Mouse (Mus musculus): ENCODE measurements at regions not wholly inside any gene's neighbourhood (a gene's known extent, or its start where the extent isn't known, plus 50 kb on each side); places are given as distances from the start of the nearest gene placed in this dataset.
A peak's percentile ranks its signal among the peaks of the same experiment; 100 is the strongest.

DNA sequence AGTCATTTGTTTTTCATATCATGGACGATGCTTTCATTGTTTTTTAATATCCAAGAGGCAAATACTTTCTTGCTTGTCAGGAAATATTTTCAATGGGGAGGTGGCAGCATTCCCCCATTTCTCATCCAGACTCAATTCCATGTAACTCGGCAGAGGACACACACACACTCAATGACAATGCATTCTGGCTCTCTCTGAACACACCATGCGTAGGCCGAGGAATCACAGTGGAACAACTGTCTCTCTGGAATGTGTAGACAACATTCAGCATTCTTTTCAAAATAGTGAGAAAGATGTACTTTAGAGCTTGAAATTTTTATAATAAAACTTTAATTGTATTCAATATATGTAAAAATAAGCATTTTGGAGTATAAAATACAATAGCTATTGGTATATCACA is 265.5 kb downstream of the Ndfip2 start:
- H3K27me3 ChIP-seq: 0 out of 2 replicates have a peak, but pooled peaks cover 3% of the 10 kb centered on the region
- H3K9ac ChIP-seq: no peak overlapping the region
- no peak overlapping the region for H3K27ac ChIP-seq
- no peak overlapping the region for H3K4me2 ChIP-seq
- H3K36me3 ChIP-seq (replicated peaks): no peaks in the 10 kb centered on the region
- peaks cover 1% of the 10 kb centered on the region; the same call in 1 of the 2 replicates for H3K4me1 ChIP-seq
- no peaks in the 10 kb centered on the region for H3K9me3 ChIP-seq
- ATAC-seq (ENCODE audit: low FRiP score): no peak
- WGBS: 93% methylated on average over 4 of the region's 4 CpGs
- no peak overlapping the region for H3K4me3 ChIP-seq (replicated peaks)

DNA sequence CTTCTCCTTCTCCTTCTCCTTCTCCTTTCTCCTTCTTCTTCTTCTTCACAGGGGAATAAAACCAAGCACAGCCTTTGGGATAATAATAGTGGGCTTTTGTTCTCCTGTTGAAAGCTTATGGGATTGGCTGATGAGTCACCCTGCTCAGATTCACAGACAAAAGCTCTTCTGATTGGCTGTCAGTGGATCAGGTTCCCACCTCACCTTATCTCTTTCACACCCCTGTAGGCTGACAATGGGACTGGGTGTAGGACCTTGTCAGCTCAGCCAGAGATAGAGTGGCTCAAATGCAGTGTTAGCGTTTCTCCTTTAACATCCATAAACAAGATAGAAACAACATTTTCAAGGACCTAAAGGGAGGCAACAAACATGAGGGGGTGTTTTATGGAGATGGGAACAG is 263.9 kb downstream of the Ndfip2 start:
- no peak for ATAC-seq (ENCODE audit: low FRiP score)
- 53% methylated on average over 1 of the region's 1 CpGs for WGBS
- no peaks in the 10 kb centered on the region for H3K36me3 ChIP-seq (replicated peaks)
- H3K27me3 ChIP-seq: 0 out of 2 replicates have a peak, but pooled peaks cover 3% of the 10 kb centered on the region
- no peak overlapping the region for H3K27ac ChIP-seq
- H3K4me2 ChIP-seq: no peak overlapping the region
- no peak overlapping the region for H3K9ac ChIP-seq
- H3K9me3 ChIP-seq: no peaks in the 10 kb centered on the region
- no peak overlapping the region for H3K4me3 ChIP-seq (replicated peaks)
- peaks cover 6% of the 10 kb centered on the region; the same call in 1 of the 2 replicates for H3K4me1 ChIP-seq

DNA sequence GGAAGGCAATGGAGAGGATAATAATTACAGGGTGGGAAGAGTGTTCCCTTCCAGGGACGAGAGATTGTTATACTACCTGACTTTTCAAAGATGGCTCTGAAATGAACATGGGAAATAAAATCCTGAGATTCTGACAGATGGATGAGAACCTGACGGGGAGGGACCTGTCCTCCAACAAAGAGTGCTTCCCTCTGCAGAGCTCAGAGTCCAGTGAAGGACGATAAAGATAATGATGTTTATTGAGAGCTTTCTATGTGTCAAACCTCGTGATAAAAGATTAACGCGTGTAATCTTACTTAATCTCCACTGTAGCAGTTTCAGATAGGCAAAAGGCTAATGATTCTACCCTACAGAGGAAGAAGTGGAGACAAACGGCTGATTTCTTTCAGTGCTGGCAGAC is 260.3 kb downstream of the Ndfip2 start:
- H3K4me3 ChIP-seq (replicated peaks): no peak overlapping the region
- 55% methylated on average over 7 of the region's 7 CpGs for WGBS
- ATAC-seq (ENCODE audit: low FRiP score): no peak

DNA sequence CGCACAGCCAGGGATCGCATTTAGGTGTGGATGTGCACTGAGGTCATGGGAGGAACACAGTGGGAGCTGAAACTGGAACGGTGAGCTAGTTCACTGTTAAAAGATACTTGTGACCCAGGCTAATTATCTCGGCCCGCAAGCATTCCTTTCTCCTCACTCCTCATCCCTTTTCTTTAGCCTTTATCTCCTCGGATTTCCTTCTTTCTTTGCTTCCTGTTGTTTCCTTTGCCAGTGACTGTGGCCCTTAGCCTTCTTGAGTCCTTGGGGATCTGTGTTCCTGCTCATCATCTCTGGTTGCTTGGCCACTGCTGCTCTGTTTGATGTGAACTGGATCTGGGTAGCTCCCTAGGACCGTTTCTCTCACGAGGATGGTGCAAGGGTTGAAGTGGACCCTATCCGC is 256.0 kb downstream of the Ndfip2 start:
- no peaks in the 10 kb centered on the region for H3K27me3 ChIP-seq
- peaks cover 6% of the 10 kb centered on the region; the same call in 1 of the 2 replicates for H3K4me1 ChIP-seq
- H3K9me3 ChIP-seq: no peaks in the 10 kb centered on the region
- H3K27ac ChIP-seq: no peak overlapping the region
- no peak for ATAC-seq (ENCODE audit: low FRiP score)
- H3K4me3 ChIP-seq (replicated peaks): no peak overlapping the region
- H3K9ac ChIP-seq: no peak overlapping the region
- 65% methylated on average over 9 of the region's 9 CpGs for WGBS
- no peak overlapping the region for H3K4me2 ChIP-seq
- no peaks in the 10 kb centered on the region for H3K36me3 ChIP-seq (replicated peaks)

More for the DNA sequence above, 260.3 kb downstream of the Ndfip2 start:
- H3K27me3 ChIP-seq: 0 out of 2 replicates have a peak, but pooled peaks cover 3% of the 10 kb centered on the region
- no peaks in the 10 kb centered on the region for H3K36me3 ChIP-seq (replicated peaks)
- no peak overlapping the region for H3K4me2 ChIP-seq
- H3K9me3 ChIP-seq: no peaks in the 10 kb centered on the region
- H3K9ac ChIP-seq: no peak overlapping the region
- H3K27ac ChIP-seq: no peak overlapping the region
- H3K4me1 ChIP-seq: peaks cover 6% of the 10 kb centered on the region; the same call in 1 of the 2 replicates

DNA sequence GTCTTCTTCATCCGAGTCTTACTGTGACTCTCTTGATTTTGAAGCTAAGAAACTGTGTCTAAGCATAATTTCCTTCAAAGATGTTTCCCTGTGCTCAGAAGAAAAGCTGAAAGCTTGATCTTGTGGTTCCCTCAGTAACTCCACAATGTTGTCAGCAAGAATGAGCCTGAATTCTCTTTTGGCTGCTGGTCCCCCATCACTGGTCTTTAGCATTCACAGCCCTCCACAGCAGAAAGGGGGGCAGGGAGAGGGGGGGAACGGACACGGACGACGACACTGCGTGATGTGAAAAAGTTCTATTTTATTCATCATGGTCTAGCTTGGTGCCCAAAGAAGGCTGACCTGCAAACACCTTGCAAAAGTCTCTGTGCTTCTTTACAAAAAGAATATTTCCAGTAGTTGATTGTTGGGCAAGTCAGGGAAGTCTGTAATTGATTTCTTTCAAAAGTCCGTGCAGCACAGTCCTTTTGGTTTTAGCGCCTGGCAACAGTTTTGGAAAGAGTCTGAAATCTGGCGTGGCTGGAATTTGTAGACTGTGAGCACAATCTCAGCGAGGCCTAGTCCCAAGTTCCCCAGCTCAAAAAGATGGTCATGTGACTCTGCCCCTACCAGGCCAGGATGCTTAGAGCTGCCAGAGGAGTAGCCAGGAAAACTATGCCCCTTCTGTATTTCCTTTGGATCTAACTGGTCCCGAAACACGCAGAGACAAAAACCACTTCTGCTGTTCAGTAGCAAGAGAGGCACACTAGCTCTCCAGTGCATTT is 254.7 kb downstream of the Ndfip2 start:
- H3K27me3 ChIP-seq: no peaks in the 10 kb centered on the region
- H3K9ac ChIP-seq: no peak overlapping the region
- H3K4me2 ChIP-seq: no peak overlapping the region
- no peaks in the 10 kb centered on the region for H3K36me3 ChIP-seq (replicated peaks)
- no peak for ATAC-seq (ENCODE audit: low FRiP score)
- no peak overlapping the region for H3K4me3 ChIP-seq (replicated peaks)
- 89% methylated on average over 12 of the region's 12 CpGs for WGBS
- no peak overlapping the region for H3K27ac ChIP-seq
- peaks cover 3% of the 10 kb centered on the region; the same call in 1 of the 2 replicates for H3K4me1 ChIP-seq
- no peaks in the 10 kb centered on the region for H3K9me3 ChIP-seq

DNA sequence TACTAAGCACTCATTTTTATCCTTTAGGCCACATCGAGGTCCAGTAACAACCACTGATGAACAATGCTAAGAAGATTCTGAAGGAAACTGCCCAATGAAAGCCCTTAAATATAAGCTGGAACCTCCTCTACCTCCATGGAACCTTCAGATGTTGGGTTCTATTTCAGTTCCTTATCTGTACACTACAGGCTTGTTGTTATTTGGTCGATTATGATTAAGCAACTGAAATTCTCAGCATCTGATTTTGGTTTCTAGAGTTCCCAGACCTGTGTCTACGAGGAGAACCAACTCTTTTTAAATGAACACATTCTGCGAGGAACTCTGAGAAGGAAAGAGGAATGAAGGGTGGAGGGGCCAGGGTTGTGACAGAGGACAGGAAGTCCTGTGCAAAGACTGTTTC is 253.5 kb downstream of the Ndfip2 start:
- H3K4me2 ChIP-seq: no peak overlapping the region
- no peaks in the 10 kb centered on the region for H3K9me3 ChIP-seq
- no peak overlapping the region for H3K9ac ChIP-seq
- no peak overlapping the region for H3K4me3 ChIP-seq (replicated peaks)
- H3K4me1 ChIP-seq: no peaks in the 10 kb centered on the region
- no peaks in the 10 kb centered on the region for H3K27me3 ChIP-seq
- no peak overlapping the region for H3K27ac ChIP-seq
- ATAC-seq (ENCODE audit: low FRiP score): no peak
- WGBS: 85% methylated on average over 4 of the region's 4 CpGs
- H3K36me3 ChIP-seq (replicated peaks): no peaks in the 10 kb centered on the region

DNA sequence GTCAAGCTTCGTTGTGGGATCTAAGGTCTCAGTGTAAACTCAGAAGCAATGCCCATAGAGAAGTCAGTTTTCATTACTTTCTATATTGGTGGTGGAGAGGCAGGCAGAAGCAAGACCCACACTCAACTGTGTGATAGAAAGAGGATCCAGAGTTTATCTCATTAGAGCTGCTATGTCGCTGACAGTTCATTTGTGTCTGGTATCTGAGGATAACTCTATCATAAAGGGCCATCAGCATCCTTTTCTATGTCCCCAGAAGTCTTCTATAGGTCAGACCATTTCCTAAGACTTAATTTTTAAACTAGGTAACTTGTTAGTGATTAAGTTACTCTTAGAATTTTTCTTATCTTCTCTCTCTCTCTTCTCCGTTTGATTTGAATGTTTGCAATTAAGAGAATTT is 252.8 kb downstream of the Ndfip2 start:
- ATAC-seq (ENCODE audit: low FRiP score): no peak
- Histone ChIP-seq H3K27me3 (no peaks in the 10 kb centered on the region), H3K4me2 (no peak overlapping the region), H3K4me3 (replicated peaks) (no peak overlapping the region), H3K36me3 (replicated peaks) (no peaks in the 10 kb centered on the region), H3K4me1 (no peaks in the 10 kb centered on the region), H3K27ac (no peak overlapping the region), H3K9me3 (no peaks in the 10 kb centered on the region), H3K9ac (no peak overlapping the region)
- whole genome bisulfite sequencing: 89% methylated on average over 3 of the region's 3 CpGs

DNA sequence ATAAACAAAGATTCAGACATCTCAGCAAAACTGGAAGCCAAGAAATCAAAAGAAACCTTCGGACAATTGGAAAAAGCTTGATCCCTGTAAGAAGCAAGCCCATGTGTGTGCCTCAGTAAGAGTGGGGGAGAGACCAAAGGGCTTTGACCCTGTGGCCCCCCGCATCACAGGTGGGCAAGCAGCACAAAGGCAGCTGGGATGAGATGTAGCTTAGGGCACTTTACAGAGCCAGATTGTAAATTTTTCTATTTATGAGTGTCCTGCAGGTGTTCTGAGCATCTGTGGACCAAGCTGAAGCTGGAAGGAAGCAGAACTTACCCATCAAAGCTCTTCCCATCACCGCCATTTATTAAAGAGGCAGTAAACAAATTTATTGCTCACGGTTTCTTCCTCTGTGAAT is 246.9 kb downstream of the Ndfip2 start:
- no peak overlapping the region for H3K4me2 ChIP-seq
- no peaks in the 10 kb centered on the region for H3K9me3 ChIP-seq
- 66% methylated on average over 4 of the region's 4 CpGs for WGBS
- H3K9ac ChIP-seq: no peak overlapping the region
- peaks cover 26% of the 10 kb centered on the region for H3K4me1 ChIP-seq
- no peak overlapping the region for H3K27ac ChIP-seq
- H3K4me3 ChIP-seq (replicated peaks): no peak overlapping the region
- no peak for ATAC-seq (ENCODE audit: low FRiP score)
- no peaks in the 10 kb centered on the region for H3K36me3 ChIP-seq (replicated peaks)
- H3K27me3 ChIP-seq: peaks cover 24% of the 10 kb centered on the region

DNA sequence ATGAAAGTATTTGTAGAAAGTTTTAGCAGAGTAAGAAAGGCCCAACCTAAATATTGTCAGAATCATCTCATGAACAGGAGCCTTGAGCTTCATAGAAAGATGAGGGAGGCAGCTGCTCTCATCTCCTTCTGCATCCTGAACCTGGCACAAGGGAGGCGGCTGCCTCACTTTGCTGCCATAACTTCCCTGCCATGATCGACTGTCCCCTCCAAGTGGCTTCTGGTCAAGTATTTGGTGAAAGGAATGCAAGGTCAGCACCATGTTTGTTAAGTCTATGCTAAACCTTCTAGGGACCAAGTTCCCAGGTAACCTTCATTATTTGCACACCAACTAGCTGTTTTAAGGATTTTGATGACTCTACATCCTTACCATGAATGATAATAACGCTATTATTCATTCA is 246.0 kb downstream of the Ndfip2 start:
- H3K4me2 ChIP-seq: no peak overlapping the region
- no peak for ATAC-seq (ENCODE audit: low FRiP score)
- H3K9ac ChIP-seq: no peak overlapping the region
- whole genome bisulfite sequencing: 86% methylated on average over 3 of the region's 3 CpGs
- H3K4me1 ChIP-seq: peaks cover 33% of the 10 kb centered on the region
- no peaks in the 10 kb centered on the region for H3K36me3 ChIP-seq (replicated peaks)
- no peak overlapping the region for H3K4me3 ChIP-seq (replicated peaks)
- no peaks in the 10 kb centered on the region for H3K9me3 ChIP-seq
- H3K27ac ChIP-seq: no peak overlapping the region
- peaks cover 28% of the 10 kb centered on the region for H3K27me3 ChIP-seq

DNA sequence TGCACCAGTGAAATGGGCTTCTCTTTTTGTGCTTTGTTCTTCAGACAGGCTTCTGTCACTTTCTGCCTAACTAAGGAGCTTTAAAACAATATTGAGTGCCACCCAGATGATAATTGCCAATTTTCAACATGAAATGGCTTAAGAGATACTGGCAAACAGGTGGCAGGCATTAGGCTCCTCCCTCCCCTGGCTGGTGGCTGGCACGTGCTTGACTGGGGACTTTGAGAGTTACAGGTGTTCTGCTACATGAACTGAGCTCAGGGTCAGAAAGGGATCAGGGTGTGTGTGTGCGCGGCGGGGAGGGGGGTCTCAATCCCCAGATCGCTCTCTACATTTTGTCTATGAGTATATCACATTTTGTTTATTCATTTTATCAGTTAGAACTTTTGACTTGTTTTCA is 245.4 kb downstream of the Ndfip2 start:
- 82% methylated on average over 5 of the region's 5 CpGs for WGBS
- H3K9me3 ChIP-seq: no peaks in the 10 kb centered on the region
- no peak overlapping the region for H3K4me2 ChIP-seq
- no peaks in the 10 kb centered on the region for H3K36me3 ChIP-seq (replicated peaks)
- peaks cover 34% of the 10 kb centered on the region for H3K27me3 ChIP-seq
- H3K27ac ChIP-seq: no peak overlapping the region
- no peak for ATAC-seq (ENCODE audit: low FRiP score)
- H3K4me1 ChIP-seq: peaks cover 38% of the 10 kb centered on the region
- no peak overlapping the region for H3K4me3 ChIP-seq (replicated peaks)
- no peak overlapping the region for H3K9ac ChIP-seq

DNA sequence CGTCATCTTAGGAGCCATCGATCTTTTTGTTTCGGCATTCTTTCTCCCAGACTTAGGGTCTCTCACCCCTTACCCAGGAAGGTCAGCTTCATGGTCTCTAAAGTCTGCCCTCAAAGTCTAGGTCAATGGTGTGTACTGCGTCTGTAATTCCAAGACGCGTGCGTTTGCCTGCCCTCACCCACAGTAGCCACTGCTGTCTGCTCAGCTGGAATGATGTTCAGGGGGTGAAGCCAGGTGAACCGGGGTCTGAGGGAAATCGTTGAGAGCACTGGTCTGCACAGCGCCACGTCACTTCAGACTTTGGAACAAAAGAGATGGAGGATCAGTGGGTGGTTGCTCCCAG is 244.2 kb downstream of the Ndfip2 start:
- WGBS: 4% methylated on average over 11 of the region's 11 CpGs
- Histone ChIP-seq H3K4me2 (peak overlapping the region; percentile 31), H3K9me3 (no peaks in the 10 kb centered on the region), H3K27me3 (peaks cover 41% of the 10 kb centered on the region), H3K4me3 (replicated peaks) (no peak overlapping the region), H3K9ac (no peak overlapping the region), H3K27ac (no peak overlapping the region), H3K36me3 (replicated peaks) (no peaks in the 10 kb centered on the region), H3K4me1 (peaks cover 42% of the 10 kb centered on the region)
- ATAC-seq (ENCODE audit: low FRiP score): 0 out of 2 replicates have a peak, but pooled peaks have one; percentile 31

DNA sequence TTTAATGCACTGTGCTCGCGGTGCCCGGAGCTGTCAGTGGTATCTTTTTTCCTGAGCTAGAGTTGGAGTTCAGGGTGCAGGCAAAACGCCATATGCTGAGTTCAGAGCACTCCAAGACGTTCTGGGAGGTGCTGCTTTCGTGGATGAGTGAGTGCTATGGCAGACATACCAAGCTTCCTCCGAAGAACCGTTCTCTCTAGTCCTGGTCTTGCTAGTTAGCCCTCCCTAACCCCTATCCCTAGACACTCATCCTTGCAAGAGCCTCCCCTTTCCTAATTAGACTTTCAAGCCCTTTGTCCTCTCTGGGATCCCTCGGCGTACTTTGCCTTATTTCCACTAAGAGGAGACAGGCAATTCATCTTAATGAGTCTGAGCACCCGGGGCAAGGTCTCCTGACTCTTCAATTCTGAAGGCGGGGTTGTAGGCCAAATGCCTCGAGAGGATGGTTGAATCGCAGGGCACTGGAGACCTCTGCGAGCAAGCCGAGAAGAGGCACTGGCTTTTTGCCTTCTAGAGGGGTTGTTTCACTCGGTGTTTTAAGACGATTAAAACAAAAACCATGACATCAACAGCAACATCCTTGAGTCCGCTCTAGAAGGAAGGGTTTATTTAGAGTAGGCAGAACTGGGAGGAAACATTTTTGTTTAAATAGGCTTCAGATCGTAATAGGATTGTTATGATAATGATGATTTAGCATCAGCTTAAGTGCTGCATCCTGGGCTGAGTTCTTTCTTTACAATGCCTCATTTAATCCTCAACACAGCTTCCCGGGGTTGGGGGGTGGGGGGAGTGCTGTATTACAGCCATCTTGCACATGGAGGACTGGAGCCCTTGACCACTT is 243.6 kb downstream of the Ndfip2 start:
- Histone ChIP-seq H3K27ac (0 out of 2 replicates have a peak overlapping the region, but pooled peaks have one; percentile 36), H3K4me2 (peak overlapping the region; percentile 31), H3K9ac (no peak overlapping the region), H3K4me3 (replicated peaks) (peak overlapping the region; percentile 7; the same call in 1 of the 2 replicates), H3K36me3 (replicated peaks) (no peaks in the 10 kb centered on the region), H3K27me3 (peaks cover 41% of the 10 kb centered on the region), H3K4me1 (peaks cover 42% of the 10 kb centered on the region), H3K9me3 (no peaks in the 10 kb centered on the region)
- ATAC-seq (ENCODE audit: low FRiP score): peak; percentile 36; the same call in 1 of the 2 replicates
- WGBS: 3% methylated on average over 21 of the region's 21 CpGs
